Mouse (Mus musculus): ENCODE data around the gene Hcn1. TPM values are rescaled to one million over a fixed set of nuclear protein-coding genes. Genes with fewer than 3 reads are reported as not detected.

Hcn1 gene
- polyA plus RNA-seq (2012; rRNA removed): not detected in 2 replicates

DNA sequence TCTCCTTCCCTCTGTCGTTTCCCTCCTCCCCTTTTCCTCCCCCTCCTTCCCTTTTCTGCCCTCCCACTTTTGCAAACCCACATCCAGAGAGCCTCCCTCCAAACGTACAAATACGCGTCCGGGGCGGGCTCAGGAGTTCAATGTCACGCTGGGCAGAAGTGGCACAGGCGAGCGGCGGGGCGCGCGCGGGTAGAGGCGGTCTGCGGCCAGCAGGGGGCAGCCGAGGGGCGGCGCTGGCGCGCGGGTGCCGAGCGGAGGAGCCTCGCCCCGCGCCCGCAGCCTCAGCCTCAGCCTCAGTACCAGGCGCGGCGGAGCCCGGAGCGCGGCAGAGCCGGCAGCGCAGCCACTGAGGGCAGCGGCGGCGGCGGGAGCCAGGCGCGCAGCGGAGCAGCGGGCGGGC lies at the start of gene Hcn1:
Gene Hcn1, plus strand, starts transcription at position 140 of the 400 bp plus-strand sequence.
- TF ChIP-seq CTCF (IDR thresholded peaks at IDR 0.05; ENCODE audit: extremely low read depth, insufficient read depth, insufficient read length, insufficient replicate concordance) (peak; percentile 42; the same call in 1 of the 2 replicates), POLR2A (IDR thresholded peaks at IDR 0.05; ENCODE audit: low read depth, low read length) (no peak)
- Histone ChIP-seq H3K36me3 (ENCODE audit: control insufficient read depth, insufficient read depth, low read length) (no peaks in the 10 kb centered on the region), H3K4me3 (ENCODE audit: extremely low read depth, insufficient read depth, insufficient read length) (no peak within 1 kb of the TSS), H3K27ac (ENCODE audit: insufficient read depth, low read length) (no peak within 1 kb of the TSS), H3K4me1 (ENCODE audit: control insufficient read depth, insufficient read depth, insufficient read length) (peaks cover 2% of the 10 kb centered on the region; the same call in 1 of the 2 replicates), H3K27me3 (ENCODE audit: control insufficient read depth, insufficient read depth, low read length) (peaks cover 9% of the 10 kb centered on the region)
- 2% methylated on average over 45 of the region's 45 CpGs for WGBS
- DNase-seq (ENCODE audit: low read depth in 1 of 2, low spot score in 2 of 2): peak in 1 of 2 experiments; percentile 5

DNA sequence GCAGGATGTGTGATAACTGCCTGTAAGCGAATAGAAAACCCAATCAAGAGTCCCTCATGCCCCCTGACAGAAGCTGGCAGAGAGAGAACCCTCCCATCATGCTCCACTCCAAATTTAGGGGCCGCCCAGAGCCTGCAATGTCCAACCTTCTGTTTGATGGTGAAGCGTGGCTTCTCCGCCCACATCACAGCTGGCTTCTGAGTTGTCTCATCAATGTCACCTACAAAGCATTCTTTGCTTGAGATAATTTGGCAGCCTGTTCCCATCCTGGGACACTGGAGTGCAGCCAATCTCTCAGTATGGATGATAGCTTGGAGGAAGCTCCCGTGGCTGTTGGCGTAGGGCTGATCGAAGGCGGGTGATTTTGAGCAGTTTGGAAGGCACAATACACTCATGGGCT lies 34.9 kb upstream of the Hcn1 start:
- H3K4me3 ChIP-seq (ENCODE audit: extremely low read depth, insufficient read depth, insufficient read length): no peak overlapping the region
- whole genome bisulfite sequencing: 83% methylated on average over 8 of the region's 8 CpGs

DNA sequence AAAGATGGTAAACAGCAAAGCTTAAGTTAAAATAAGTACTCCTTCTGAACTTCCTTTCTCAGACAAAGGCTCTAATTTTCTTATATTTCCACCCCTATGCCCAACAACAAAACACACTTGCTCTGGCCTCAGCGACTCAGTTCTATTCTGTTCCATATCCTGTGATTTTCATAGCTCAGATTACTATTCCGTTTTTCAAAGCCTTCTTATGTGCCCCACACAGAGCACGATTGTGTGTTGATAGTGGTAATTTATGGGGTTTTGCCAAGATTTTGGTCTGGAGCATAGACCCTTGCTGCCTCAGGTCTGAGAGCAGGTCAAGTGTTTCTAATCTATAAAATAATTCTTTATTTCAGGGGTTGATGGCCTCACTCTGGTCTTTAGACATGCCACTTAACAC lies 30.4 kb upstream of the Hcn1 start:
- no peak overlapping the region for H3K27ac ChIP-seq (ENCODE audit: insufficient read depth, low read length)
- TF ChIP-seq CTCF (IDR thresholded peaks at IDR 0.05; ENCODE audit: extremely low read depth, insufficient read depth, insufficient read length, insufficient replicate concordance): no peak
- no peak for TF ChIP-seq POLR2A (IDR thresholded peaks at IDR 0.05; ENCODE audit: low read depth, low read length)
- 61% methylated on average over 3 of the region's 3 CpGs for WGBS

More for the DNA sequence above, 34.9 kb upstream of the Hcn1 start:
- no peak for DNase-seq (ENCODE audit: low read depth in 1 of 2, low spot score in 2 of 2)
- Histone ChIP-seq H3K27me3 (ENCODE audit: control insufficient read depth, insufficient read depth, low read length) (no peaks in the 10 kb centered on the region), H3K4me1 (ENCODE audit: control insufficient read depth, insufficient read depth, insufficient read length) (no peaks in the 10 kb centered on the region), H3K27ac (ENCODE audit: insufficient read depth, low read length) (no peak overlapping the region), H3K36me3 (ENCODE audit: control insufficient read depth, insufficient read depth, low read length) (no peaks in the 10 kb centered on the region)
- TF ChIP-seq CTCF (IDR thresholded peaks at IDR 0.05; ENCODE audit: extremely low read depth, insufficient read depth, insufficient read length, insufficient replicate concordance) (no peak), POLR2A (IDR thresholded peaks at IDR 0.05; ENCODE audit: low read depth, low read length) (no peak)

DNA sequence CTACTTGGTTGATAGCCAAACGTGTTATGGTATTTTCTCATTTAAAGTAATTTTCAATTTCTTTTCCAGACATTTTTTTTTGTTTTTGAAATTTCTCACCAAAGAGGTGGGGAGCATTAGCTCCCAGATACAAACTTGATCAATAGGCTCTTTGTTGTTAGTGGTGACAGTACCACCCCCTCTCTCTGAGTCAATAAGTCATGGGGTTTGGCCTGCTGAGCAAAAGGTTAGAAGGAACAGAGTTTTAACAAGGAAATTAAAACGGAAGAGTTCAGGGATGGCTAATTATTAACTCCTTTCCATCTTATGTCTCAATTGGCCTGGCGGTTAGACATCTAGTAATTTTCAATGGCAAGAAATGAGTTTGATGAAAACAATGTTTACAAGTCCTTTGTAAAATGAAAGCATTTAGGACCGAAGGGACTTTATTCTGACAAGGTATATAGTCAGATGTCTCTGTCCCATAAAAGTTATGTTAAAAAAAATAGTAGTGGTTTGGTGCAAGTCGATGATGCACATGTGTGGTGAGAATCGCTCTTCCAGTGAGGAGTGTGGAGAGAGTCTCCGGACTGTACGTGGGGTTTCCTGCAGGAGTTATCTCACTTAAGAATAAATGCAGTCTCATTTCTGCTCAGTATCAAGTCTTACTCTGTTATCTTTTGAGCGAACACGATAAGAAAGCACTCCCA lies 7.5 kb upstream of the Hcn1 start:
- DNase-seq (ENCODE audit: low read depth in 1 of 2, low spot score in 2 of 2): no peak
- Histone ChIP-seq H3K27ac (ENCODE audit: insufficient read depth, low read length) (no peak overlapping the region), H3K4me1 (ENCODE audit: control insufficient read depth, insufficient read depth, insufficient read length) (no peaks in the 10 kb centered on the region), H3K4me3 (ENCODE audit: extremely low read depth, insufficient read depth, insufficient read length) (no peak overlapping the region), H3K36me3 (ENCODE audit: control insufficient read depth, insufficient read depth, low read length) (no peaks in the 10 kb centered on the region), H3K27me3 (ENCODE audit: control insufficient read depth, insufficient read depth, low read length) (no peaks in the 10 kb centered on the region)
- WGBS: 87% methylated on average over 10 of the region's 10 CpGs
- no peak for TF ChIP-seq POLR2A (IDR thresholded peaks at IDR 0.05; ENCODE audit: low read depth, low read length)
- no peak for TF ChIP-seq CTCF (IDR thresholded peaks at IDR 0.05; ENCODE audit: extremely low read depth, insufficient read depth, insufficient read length, insufficient replicate concordance)

More for the DNA sequence above, 30.4 kb upstream of the Hcn1 start:
- H3K27me3 ChIP-seq (ENCODE audit: control insufficient read depth, insufficient read depth, low read length): no peaks in the 10 kb centered on the region
- no peak for DNase-seq (ENCODE audit: low read depth in 1 of 2, low spot score in 2 of 2)
- H3K4me3 ChIP-seq (ENCODE audit: extremely low read depth, insufficient read depth, insufficient read length): no peak overlapping the region
- no peaks in the 10 kb centered on the region for H3K4me1 ChIP-seq (ENCODE audit: control insufficient read depth, insufficient read depth, insufficient read length)
- H3K36me3 ChIP-seq (ENCODE audit: control insufficient read depth, insufficient read depth, low read length): no peaks in the 10 kb centered on the region

DNA sequence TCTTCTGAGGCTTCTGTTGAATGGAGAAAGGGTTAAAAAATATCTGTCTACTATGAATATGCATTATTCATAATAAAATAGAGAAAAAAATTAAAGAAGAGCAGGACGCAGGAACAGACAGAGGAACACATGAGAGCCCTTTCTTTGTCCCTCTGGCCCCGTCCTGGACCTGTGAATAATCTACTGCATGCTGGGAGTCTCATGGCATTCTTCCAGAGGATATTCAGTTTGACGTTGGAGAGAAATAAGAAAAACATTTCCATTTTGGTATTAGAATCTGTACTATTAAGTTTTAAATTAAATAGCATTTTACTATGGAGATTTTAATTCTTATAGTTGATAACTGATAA lies 7.0 kb upstream of the Hcn1 start:
- Histone ChIP-seq H3K27me3 (ENCODE audit: control insufficient read depth, insufficient read depth, low read length) (no peaks in the 10 kb centered on the region), H3K4me3 (ENCODE audit: extremely low read depth, insufficient read depth, insufficient read length) (no peak overlapping the region), H3K4me1 (ENCODE audit: control insufficient read depth, insufficient read depth, insufficient read length) (no peaks in the 10 kb centered on the region), H3K27ac (ENCODE audit: insufficient read depth, low read length) (no peak overlapping the region), H3K36me3 (ENCODE audit: control insufficient read depth, insufficient read depth, low read length) (no peaks in the 10 kb centered on the region)
- WGBS: 75% methylated on average over 3 of the region's 3 CpGs
- no peak for DNase-seq (ENCODE audit: low read depth in 1 of 2, low spot score in 2 of 2)
- no peak for TF ChIP-seq CTCF (IDR thresholded peaks at IDR 0.05; ENCODE audit: extremely low read depth, insufficient read depth, insufficient read length, insufficient replicate concordance)
- no peak for TF ChIP-seq POLR2A (IDR thresholded peaks at IDR 0.05; ENCODE audit: low read depth, low read length)

DNA sequence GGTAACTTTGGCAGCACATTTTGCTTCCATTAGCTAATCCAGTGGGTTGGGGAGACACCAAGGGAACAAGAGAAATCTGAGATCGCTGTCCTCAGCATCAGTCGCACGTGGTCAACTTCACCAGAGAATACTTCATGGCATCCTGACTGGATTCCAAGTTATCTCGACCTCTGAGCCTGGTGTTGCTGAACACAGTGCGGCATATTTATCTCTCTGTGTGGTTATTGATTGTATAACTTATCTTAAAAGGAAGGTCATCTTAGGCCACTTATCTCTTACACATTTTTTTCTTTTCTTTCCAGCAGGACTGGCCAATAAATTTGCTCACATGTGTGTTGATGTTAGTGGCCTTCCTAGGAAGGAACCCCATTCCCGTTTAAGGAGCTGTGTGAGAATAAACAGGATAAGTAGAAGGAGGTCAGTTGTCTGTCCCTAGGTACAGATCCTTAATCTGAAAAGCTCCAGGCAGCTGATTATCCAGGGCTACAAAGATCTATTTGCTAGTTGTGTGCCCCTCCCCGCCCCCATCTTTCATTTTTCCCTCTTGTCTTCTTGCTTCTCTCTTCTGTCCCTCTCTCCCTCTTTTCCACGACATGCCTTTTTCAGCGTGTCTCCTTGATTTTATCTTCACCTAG lies 672 bp upstream of the Hcn1 start:
- Histone ChIP-seq H3K27me3 (ENCODE audit: control insufficient read depth, insufficient read depth, low read length) (peaks cover 9% of the 10 kb centered on the region), H3K36me3 (ENCODE audit: control insufficient read depth, insufficient read depth, low read length) (no peaks in the 10 kb centered on the region), H3K4me1 (ENCODE audit: control insufficient read depth, insufficient read depth, insufficient read length) (peaks cover 2% of the 10 kb centered on the region; the same call in 1 of the 2 replicates), H3K27ac (ENCODE audit: insufficient read depth, low read length) (no peak overlapping the region), H3K4me3 (ENCODE audit: extremely low read depth, insufficient read depth, insufficient read length) (no peak overlapping the region)
- 56% methylated on average over 9 of the region's 9 CpGs for WGBS
- TF ChIP-seq POLR2A (IDR thresholded peaks at IDR 0.05; ENCODE audit: low read depth, low read length) (no peak), CTCF (IDR thresholded peaks at IDR 0.05; ENCODE audit: extremely low read depth, insufficient read depth, insufficient read length, insufficient replicate concordance) (no peak)
- DNase-seq (ENCODE audit: low read depth in 1 of 2, low spot score in 2 of 2): no peak
